Mouse (Mus musculus) intestine, embryonic 16.5 days (tissue): ENCODE results near the gene Tmco1. TPM values are rescaled to one million over a fixed set of nuclear protein-coding genes. Genes with fewer than 3 reads are reported as not detected.
A peak's percentile ranks its signal among the peaks of the same experiment; 100 is the strongest.

Experiments used
- ATAC-seq: fragments of 200-750 bp; cut with Nextera tagmentation; 2 replicates; pipeline ENCODE4 v1.8.0; 2017; ENCODE audit warnings: moderate TSS enrichment, moderate library complexity
- H3K27ac ChIP-seq: fragments of 300-500 bp; sonication (generic); 2 replicates; pipeline ENCODE4 v1.5.1; 2014; ENCODE audit warnings: mild to moderate bottlenecking, low read length
- H3K27me3 ChIP-seq: fragments of 300-500 bp; sonication (generic); replicated peaks from 2 replicates; pipeline ENCODE4 v1.6.1; 2014; ENCODE audit warnings: low read length, control low read depth, mixed read lengths; ENCODE audit not compliant: control insufficient read depth, insufficient read depth
- H3K36me3 ChIP-seq: fragments of 300-500 bp; sonication (generic); 2 replicates; pipeline ENCODE4 v1.6.1; 2014; ENCODE audit warnings: low read length, control low read depth; ENCODE audit not compliant: control insufficient read depth, insufficient read depth
- H3K4me1 ChIP-seq: fragments of 300-500 bp; sonication (generic); 2 replicates; pipeline ENCODE4 v1.6.1; 2014; ENCODE audit warnings: low read length, control low read depth, mixed read lengths; ENCODE audit not compliant: control insufficient read depth, insufficient read depth
- H3K4me2 ChIP-seq: fragments of 300-500 bp; sonication (generic); 2 replicates; pipeline ENCODE4 v1.6.1; 2014; ENCODE audit warnings: low read depth, low read length, control low read depth
- H3K4me3 ChIP-seq: fragments of 300-500 bp; sonication (generic); 2 replicates; pipeline ENCODE4 v1.5.1; 2014; ENCODE audit warnings: mild to moderate bottlenecking, low read length
- H3K9ac ChIP-seq: fragments of 300-500 bp; sonication (generic); 2 replicates; pipeline ENCODE4 v1.6.1; 2014; ENCODE audit warnings: low read depth, low read length
- H3K9me3 ChIP-seq: fragments of 300-500 bp; sonication (generic); 2 replicates; pipeline ENCODE4 v1.6.1; 2016; ENCODE audit warnings: low read length, control low read depth; ENCODE audit not compliant: control insufficient read depth
- WGBS: fragments of 180-500 bp; shearing (Covaris S2); extraction: QIAGEN DNeasy Blood & Tissue Kit; methylation state at CpG from one replicate; pipeline ENCODE4 v1.1.7; 2014; 5-methylcytosine and 5-hydroxymethylcytosine counted together
- polyA plus RNA-seq: library from polyadenylated mRNA; unstranded; fragments of >200 nt; fragmentation: Nextera tagmentation; extraction: Ambion mirVana; gene quantifications from 2 replicates; pipeline ENCODE4 v1.2.1, GENCODE M21; 2015

Tmco1 gene
- polyA plus RNA-seq, 1 experiment from 2014 or later = 133 TPM

- H3K4me2 ChIP-seq = peak overlapping the region; percentile 45; the same call in 1 of the 2 replicates
- H3K9me3 ChIP-seq = no peaks in the 10 kb centered on the region
- peak overlapping the region; percentile 61 for H3K27ac ChIP-seq
- H3K27me3 ChIP-seq = peaks cover 3% of the 10 kb centered on the region; the same call in 1 of the 2 replicates
- H3K9ac ChIP-seq = no peak overlapping the region
- peak; percentile 32 for ATAC-seq
- H3K4me3 ChIP-seq = peak overlapping the region; percentile 18; the same call in 1 of the 2 replicates
- peaks cover 46% of the 10 kb centered on the region for H3K4me1 ChIP-seq
- 16% methylated on average over 6 of the region's 6 CpGs for WGBS
- H3K36me3 ChIP-seq = no peaks in the 10 kb centered on the region
Observed at GRCm38 (mm10) chr1:167269856-167270270, 38.3 kb upstream of the Tmco1 start.

- H3K4me2 ChIP-seq = peak overlapping the region; percentile 45
- H3K27ac ChIP-seq = peak overlapping the region; percentile 61
- H3K4me1 ChIP-seq = peaks cover 46% of the 10 kb centered on the region
- H3K27me3 ChIP-seq = peaks cover 3% of the 10 kb centered on the region; the same call in 1 of the 2 replicates
- H3K9me3 ChIP-seq = no peaks in the 10 kb centered on the region
- ATAC-seq = peak; percentile 11; the same call in 1 of the 2 replicates
- H3K4me3 ChIP-seq = peak overlapping the region; percentile 18; the same call in 1 of the 2 replicates
- no peaks in the 10 kb centered on the region for H3K36me3 ChIP-seq
- H3K9ac ChIP-seq = peak overlapping the region; percentile 38
- WGBS = 18% methylated on average over 19 of the region's 19 CpGs
Observed at GRCm38 (mm10) chr1:167270342-167271111, 37.7 kb upstream of the Tmco1 start.

GRCm38 (mm10) chr1:167271304-167271703, 36.9 kb upstream of the Tmco1 start:
- no peak overlapping the region for H3K27ac ChIP-seq

GRCm38 (mm10) chr1:167271841-167272240, 36.3 kb upstream of the Tmco1 start:
- Histone ChIP-seq H3K4me1 (peaks cover 46% of the 10 kb centered on the region), H3K27ac (no peak overlapping the region), H3K9me3 (no peaks in the 10 kb centered on the region), H3K9ac (no peak overlapping the region), H3K4me3 (no peak overlapping the region), H3K27me3 (peaks cover 3% of the 10 kb centered on the region; the same call in 1 of the 2 replicates), H3K4me2 (no peak overlapping the region), H3K36me3 (no peaks in the 10 kb centered on the region)
- 56% methylated on average over 8 of the region's 8 CpGs for WGBS
- no peak for ATAC-seq

More at GRCm38 (mm10) chr1:167271304-167271703, 36.9 kb upstream of the Tmco1 start:
- H3K36me3 ChIP-seq = no peaks in the 10 kb centered on the region
- H3K4me1 ChIP-seq = peaks cover 46% of the 10 kb centered on the region
- ATAC-seq = peak; percentile 14
- peaks cover 3% of the 10 kb centered on the region; the same call in 1 of the 2 replicates for H3K27me3 ChIP-seq
- 47% methylated on average over 4 of the region's 4 CpGs for WGBS
- no peak overlapping the region for H3K9ac ChIP-seq
- H3K4me3 ChIP-seq = no peak overlapping the region
- H3K9me3 ChIP-seq = no peaks in the 10 kb centered on the region
- H3K4me2 ChIP-seq = no peak overlapping the region

GRCm38 (mm10) chr1:167273380-167274163, 34.6 kb upstream of the Tmco1 start:
- Histone ChIP-seq H3K9me3 (no peaks in the 10 kb centered on the region), H3K27me3 (no peaks in the 10 kb centered on the region; the same call in 1 of the 2 replicates), H3K4me3 (no peak overlapping the region), H3K36me3 (no peaks in the 10 kb centered on the region), H3K27ac (0 out of 2 replicates have a peak overlapping the region, but pooled peaks have one; percentile 19), H3K4me2 (peak overlapping the region; percentile 20; the same call in 1 of the 2 replicates), H3K9ac (no peak overlapping the region), H3K4me1 (peaks cover 45% of the 10 kb centered on the region)
- WGBS = 41% methylated on average over 14 of the region's 14 CpGs
- peak; percentile 90 for ATAC-seq

GRCm38 (mm10) chr1:167274646-167275390, 33.4 kb upstream of the Tmco1 start:
- H3K27me3 ChIP-seq = no peaks in the 10 kb centered on the region
- no peak overlapping the region for H3K9ac ChIP-seq
- H3K36me3 ChIP-seq = no peaks in the 10 kb centered on the region
- no peak for ATAC-seq
- H3K27ac ChIP-seq = no peak overlapping the region
- no peak overlapping the region for H3K4me3 ChIP-seq
- WGBS = 77% methylated on average over 12 of the region's 12 CpGs
- no peaks in the 10 kb centered on the region for H3K9me3 ChIP-seq
- H3K4me2 ChIP-seq = no peak overlapping the region
- H3K4me1 ChIP-seq = peaks cover 34% of the 10 kb centered on the region

GRCm38 (mm10) chr1:167278395-167278794, 29.8 kb upstream of the Tmco1 start:
- Histone ChIP-seq H3K27me3 (no peaks in the 10 kb centered on the region), H3K4me1 (peaks cover 10% of the 10 kb centered on the region), H3K4me2 (no peak overlapping the region), H3K9me3 (no peaks in the 10 kb centered on the region), H3K27ac (no peak overlapping the region), H3K36me3 (no peaks in the 10 kb centered on the region), H3K4me3 (no peak overlapping the region), H3K9ac (no peak overlapping the region)
- no peak for ATAC-seq
- 71% methylated on average over 6 of the region's 6 CpGs for WGBS

- H3K27ac ChIP-seq = no peak overlapping the region
Observed at GRCm38 (mm10) chr1:167279160-167279715, 28.9 kb upstream of the Tmco1 start.

More at GRCm38 (mm10) chr1:167279160-167279715, 28.9 kb upstream of the Tmco1 start:
- ATAC-seq = no peak
- Histone ChIP-seq H3K4me2 (no peak overlapping the region), H3K4me1 (peaks cover 2% of the 10 kb centered on the region), H3K27me3 (no peaks in the 10 kb centered on the region), H3K4me3 (no peak overlapping the region), H3K9me3 (no peaks in the 10 kb centered on the region), H3K36me3 (no peaks in the 10 kb centered on the region), H3K9ac (no peak overlapping the region)
- 83% methylated on average over 13 of the region's 13 CpGs for WGBS
